Mouse (Mus musculus) G1E (cell line): ENCODE data around the gene Map2k5. TPM values are rescaled to one million over a fixed set of nuclear protein-coding genes. Genes with fewer than 3 reads are reported as not detected.

Experiments
- ATAC-seq: 2 replicates; pipeline ENCODE4 v1.8.0; 2016; ENCODE audit warnings: mild to moderate bottlenecking; ENCODE audit not compliant: insufficient number of reproducible peaks, poor library complexity, low FRiP score, severe bottlenecking; ENCODE audit errors: extremely low read depth
- DNase-seq: peaks from one replicate; pipeline ENCODE4 v3.0.0; 2012; ENCODE audit warnings: low spot score
- H3K27me3 ChIP-seq: 2 replicates; pipeline ENCODE4 v1.6.1; 2012; ENCODE audit warnings: mild to moderate bottlenecking, low read length, inconsistent platforms; ENCODE audit not compliant: insufficient read depth
- H3K36me3 ChIP-seq: replicated peaks from 2 replicates; pipeline ENCODE3; 2012; ENCODE audit warnings: mild to moderate bottlenecking, inconsistent platforms
- H3K4me1 ChIP-seq: 2 replicates; pipeline ENCODE4 v1.6.1; 2012; ENCODE audit warnings: low read depth, low read length, inconsistent platforms, mixed read lengths; ENCODE audit not compliant: insufficient read depth
- H3K4me3 ChIP-seq: 2 replicates; pipeline ENCODE4 v1.5.1; 2012; ENCODE audit warnings: low read depth, mild to moderate bottlenecking, inconsistent platforms, low read length, moderate library complexity, mixed read lengths
- H3K9me3 ChIP-seq: replicated peaks from 2 replicates; pipeline ENCODE4 v1.6.1; 2012; ENCODE audit warnings: inconsistent platforms
- CTCF ChIP-seq: IDR thresholded peaks from 2 replicates; pipeline ENCODE4 v1.5.1; 2012; ENCODE audit warnings: low read depth, low read length, inconsistent platforms, mixed read lengths
- GATA1 ChIP-seq: IDR thresholded peaks from 2 replicates; pipeline ENCODE4 v1.6.1; 2012; ENCODE audit warnings: borderline replicate concordance, low read length, inconsistent platforms, mixed read lengths
- GATA2 ChIP-seq: IDR thresholded peaks from 2 replicates; pipeline ENCODE4 v1.6.1; 2012; ENCODE audit warnings: low read depth, low read length, inconsistent platforms, borderline replicate concordance
- POLR2AphosphoS5 ChIP-seq: IDR thresholded peaks from 2 replicates; pipeline ENCODE4 v1.6.1; 2012; ENCODE audit warnings: low read depth, low read length, inconsistent platforms; ENCODE audit not compliant: insufficient replicate concordance
- TAL1 ChIP-seq: conservative IDR thresholded peaks from 2 replicates; pipeline ENCODE4 v1.6.1; 2012; ENCODE audit warnings: low read depth, low read length, inconsistent platforms, mixed read lengths
- polyA plus RNA-seq: library from polyadenylated mRNA; stranded (reverse); fragments of >175 nt; gene quantifications from 2 replicates; pipeline ENCODE4 v1.2.3, GENCODE M21; 2012
- total RNA-seq, 2 experiments: library from RNA; stranded (forward) in 1 of 2; stranded (reverse) in 1 of 2; fragments of 200-1000 nt in 1 of 2; fragments of >200 nt in 1 of 2; fragmentation: Nextera tagmentation in 1 of 2; gene quantifications; 2 replicates each; pipeline ENCODE4 v1.2.3; 2014 to 2017

The Map2k5 gene
- total and polyA plus RNA-seq, 3 experiments, result 18.0 to 32.4 (median 31.8) TPM

GRCm38 (mm10) chr9:63203461-63203860 is 174.2 kb downstream of the Map2k5 start:
- ATAC-seq, result no peak
- H3K4me1 ChIP-seq, result no peaks in the 10 kb centered on the region
- peaks cover 44% of the 10 kb centered on the region for H3K36me3 ChIP-seq
- no peaks in the 10 kb centered on the region for H3K9me3 ChIP-seq
- no peak for DNase-seq
- no peak overlapping the region for H3K4me3 ChIP-seq
- no peaks in the 10 kb centered on the region for H3K27me3 ChIP-seq
- no peak for TF ChIP-seq GATA2
- TF ChIP-seq GATA1, result no peak
- no peak for TF ChIP-seq CTCF
- no peak for TF ChIP-seq TAL1
- no peak for TF ChIP-seq POLR2AphosphoS5

DNA sequence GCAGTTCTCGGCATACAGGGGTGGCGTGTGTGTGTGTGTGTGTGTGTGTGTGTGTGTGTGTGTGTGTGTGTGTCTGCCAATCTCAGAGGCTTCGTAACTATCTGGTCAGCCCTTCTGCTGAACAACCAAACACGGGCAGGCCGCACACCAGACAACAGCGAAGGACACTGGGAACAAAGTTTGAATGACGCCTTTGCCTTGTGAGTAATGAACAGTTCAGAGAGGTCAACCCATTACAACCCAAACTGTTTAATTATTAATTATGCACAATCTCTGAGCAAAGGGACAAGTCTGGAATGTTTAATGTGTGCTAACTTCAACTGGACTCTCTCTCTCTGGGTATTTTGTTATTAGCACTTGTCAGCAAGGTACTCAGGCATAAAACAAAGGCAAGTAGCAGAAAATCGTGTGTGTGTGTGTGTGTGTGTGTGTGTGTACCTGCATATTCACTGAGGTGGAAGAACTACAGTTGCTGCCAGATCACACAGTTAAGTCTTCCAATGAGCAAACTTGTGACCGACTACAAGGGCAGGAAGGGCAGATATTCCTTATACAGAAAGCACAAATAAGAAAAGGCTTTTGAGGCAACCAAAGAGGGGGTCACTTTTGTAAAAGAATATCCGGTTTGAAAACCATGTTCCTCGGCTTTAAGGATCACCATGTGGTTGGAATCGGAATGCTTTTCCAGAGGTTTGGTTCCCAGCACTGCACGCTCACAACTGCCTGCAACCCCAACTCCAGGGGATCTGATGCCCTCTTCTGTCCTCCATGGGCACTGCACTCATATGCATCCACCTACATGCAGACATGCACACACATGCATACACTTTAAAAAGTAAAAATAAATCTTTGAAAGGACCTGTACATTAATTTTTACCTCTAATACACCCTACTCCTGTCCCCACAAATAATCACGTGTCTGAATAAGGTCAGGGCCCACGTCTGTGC is 176.1 kb downstream of the Map2k5 start:
- ATAC-seq (no peak), DNase-seq (no peak)
- TF ChIP-seq CTCF (no peak), GATA1 (no peak), POLR2AphosphoS5 (no peak), GATA2 (no peak), TAL1 (no peak)
- peaks cover 43% of the 10 kb centered on the region for H3K36me3 ChIP-seq
- no peak overlapping the region for H3K4me3 ChIP-seq
- H3K4me1 ChIP-seq, result no peaks in the 10 kb centered on the region
- no peaks in the 10 kb centered on the region for H3K9me3 ChIP-seq
- no peaks in the 10 kb centered on the region for H3K27me3 ChIP-seq

DNA sequence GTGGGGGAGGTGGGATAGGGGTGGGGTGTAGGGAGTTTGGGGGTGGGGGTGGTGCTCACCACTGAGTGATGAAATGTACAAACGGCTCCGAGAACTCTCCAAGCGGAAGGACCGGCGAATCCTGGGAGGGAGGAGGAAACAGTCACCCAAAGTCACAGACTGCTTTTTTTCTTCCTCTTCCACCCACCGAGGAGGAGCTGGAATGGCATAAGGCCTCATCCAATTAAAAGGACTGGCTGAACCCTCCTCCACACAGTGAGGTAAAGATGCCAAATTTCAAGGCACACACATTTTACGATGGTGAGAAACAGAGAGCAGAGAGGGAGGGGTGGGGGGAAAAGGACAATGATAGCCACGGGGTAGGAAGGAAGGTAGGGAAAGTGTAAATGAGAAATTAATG is 180.4 kb downstream of the Map2k5 start:
- H3K4me3 ChIP-seq, result no peak overlapping the region
- no peak for ATAC-seq

GRCm38 (mm10) chr9:63196114-63196682 is 181.5 kb downstream of the Map2k5 start:
- ATAC-seq, result no peak

More for the DNA sequence above, 180.4 kb downstream of the Map2k5 start:
- TF ChIP-seq TAL1 (no peak), GATA1 (no peak), GATA2 (no peak), POLR2AphosphoS5 (no peak), CTCF (no peak)
- Histone ChIP-seq H3K27me3 (no peaks in the 10 kb centered on the region), H3K9me3 (no peaks in the 10 kb centered on the region), H3K4me1 (no peaks in the 10 kb centered on the region), H3K36me3 (peaks cover 47% of the 10 kb centered on the region)
- DNase-seq, result no peak

GRCm38 (mm10) chr9:63195523-63195922 is 182.2 kb downstream of the Map2k5 start:
- ATAC-seq (no peak), DNase-seq (no peak)
- no peaks in the 10 kb centered on the region for H3K27me3 ChIP-seq
- no peaks in the 10 kb centered on the region for H3K9me3 ChIP-seq
- no peak overlapping the region for H3K4me3 ChIP-seq
- no peaks in the 10 kb centered on the region for H3K4me1 ChIP-seq
- TF ChIP-seq POLR2AphosphoS5, result no peak
- no peak for TF ChIP-seq GATA1
- no peak for TF ChIP-seq CTCF
- TF ChIP-seq TAL1, result no peak
- TF ChIP-seq GATA2, result no peak
- peaks cover 47% of the 10 kb centered on the region for H3K36me3 ChIP-seq

More at GRCm38 (mm10) chr9:63196114-63196682, 181.5 kb downstream of the Map2k5 start:
- Histone ChIP-seq H3K27me3 (no peaks in the 10 kb centered on the region), H3K9me3 (no peaks in the 10 kb centered on the region), H3K36me3 (peaks cover 48% of the 10 kb centered on the region), H3K4me3 (no peak overlapping the region), H3K4me1 (no peaks in the 10 kb centered on the region)
- TF ChIP-seq TAL1 (no peak), POLR2AphosphoS5 (no peak), GATA1 (no peak), CTCF (no peak)
- no peak for DNase-seq

DNA sequence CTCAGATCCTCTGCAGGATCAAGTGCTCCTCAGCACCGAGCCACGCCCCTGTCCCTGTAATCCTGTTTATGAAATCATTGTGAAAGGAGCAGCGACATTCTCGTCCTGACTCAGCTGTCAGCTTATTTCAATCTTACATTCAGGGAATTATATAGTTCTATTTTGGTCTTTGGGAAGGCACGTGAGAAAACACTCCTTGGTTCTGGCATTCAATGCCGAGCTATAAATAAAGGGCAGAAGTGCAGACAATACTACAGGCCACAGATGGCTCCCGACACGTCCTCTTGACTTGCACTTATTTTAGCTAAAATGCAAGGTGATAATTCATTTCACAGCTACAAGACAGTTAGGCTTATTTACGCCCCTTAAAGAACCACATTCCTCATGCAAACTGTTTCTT is 182.9 kb downstream of the Map2k5 start:
- Histone ChIP-seq H3K36me3 (peaks cover 53% of the 10 kb centered on the region), H3K9me3 (no peaks in the 10 kb centered on the region), H3K4me1 (no peaks in the 10 kb centered on the region), H3K27me3 (no peaks in the 10 kb centered on the region), H3K4me3 (no peak overlapping the region)
- DNase-seq (no peak), ATAC-seq (no peak)
- TF ChIP-seq CTCF, result no peak
- no peak for TF ChIP-seq GATA1
- no peak for TF ChIP-seq GATA2
- no peak for TF ChIP-seq TAL1
